Mouse (Mus musculus): Measurements from ENCODE around the gene Slc37a4. TPM values are rescaled to one million over a fixed set of nuclear protein-coding genes. Genes with fewer than 3 reads are reported as not detected.
"Not testable (repeated sequence)": the region's sequence is repeated elsewhere in the genome, so short reads cannot be mapped to it uniquely, and the experiment has no call there.

Gene Slc37a4
- polyA plus RNA-seq, 1 experiment from 2014 or later = 20.8 TPM

DNA sequence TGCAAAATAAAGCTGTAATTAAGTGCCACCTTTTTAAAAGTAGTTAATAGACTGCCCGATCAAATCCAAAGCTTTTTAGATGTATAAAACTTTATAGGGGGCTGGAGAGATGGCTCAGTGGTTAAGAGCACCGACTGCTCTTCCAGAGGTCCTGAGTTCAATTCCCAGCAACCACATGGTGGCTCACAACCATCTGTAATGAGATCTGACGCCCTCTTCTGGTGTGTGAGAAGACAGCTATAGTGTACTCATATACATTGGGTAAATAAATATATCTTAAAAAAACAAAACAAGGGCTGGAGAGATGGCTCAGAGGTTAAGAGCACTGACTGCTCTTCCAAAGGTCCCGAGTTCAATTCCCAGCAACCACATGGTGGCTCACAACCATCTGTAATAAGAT, 34.7 kb upstream of the Slc37a4 start:
- not testable (repeated sequence) for H3K9me3 ChIP-seq (ENCODE audit: control insufficient read depth, low read length); H3K4me1 ChIP-seq (ENCODE audit: control insufficient read depth, insufficient read depth, low read length); H3K27me3 ChIP-seq (ENCODE audit: control insufficient read depth, insufficient read depth, low read length); DNase-seq (ENCODE audit: low spot score, missing footprints); H3K36me3 ChIP-seq (ENCODE audit: control insufficient read depth, insufficient read depth, low read length)
- H3K4me2 ChIP-seq = peak overlapping the region; percentile 40; the same call in 1 of the 2 replicates
- WGBS = 51% methylated on average over 4 of the region's 4 CpGs
- ATAC-seq (ENCODE audit: low FRiP score) = peak; percentile 52
- peak overlapping the region; percentile 80; the same call in 1 of the 2 replicates for H3K4me3 ChIP-seq (ENCODE audit: low read depth, low read length)
- H3K9ac ChIP-seq (ENCODE audit: low read length) = peak overlapping the region; percentile 81; the same call in 1 of the 2 replicates
- peak overlapping the region; percentile 21; the same call in 1 of the 2 replicates for H3K27ac ChIP-seq (ENCODE audit: low read depth, low read length)

GRCm38 (mm10) chr9:44364480-44364879, 32.2 kb upstream of the Slc37a4 start:
- no peak overlapping the region for H3K9ac ChIP-seq (ENCODE audit: low read length)
- H3K4me2 ChIP-seq = no peak overlapping the region
- H3K36me3 ChIP-seq (ENCODE audit: control insufficient read depth, insufficient read depth, low read length) = 0 out of 2 replicates have a peak, but pooled peaks cover 1% of the 10 kb centered on the region
- H3K27ac ChIP-seq (ENCODE audit: low read depth, low read length) = no peak overlapping the region
- no peak overlapping the region for H3K4me3 ChIP-seq (ENCODE audit: low read depth, low read length)
- H3K4me1 ChIP-seq (ENCODE audit: control insufficient read depth, insufficient read depth, low read length) = peaks cover 3% of the 10 kb centered on the region; the same call in 1 of the 2 replicates
- DNase-seq (ENCODE audit: low spot score, missing footprints) = no peak
- WGBS = 60% methylated on average over 3 of the region's 3 CpGs
- ATAC-seq (ENCODE audit: low FRiP score) = no peak
- no peaks in the 10 kb centered on the region for H3K9me3 ChIP-seq (ENCODE audit: control insufficient read depth, low read length)
- H3K27me3 ChIP-seq (ENCODE audit: control insufficient read depth, insufficient read depth, low read length) = no peaks in the 10 kb centered on the region

DNA sequence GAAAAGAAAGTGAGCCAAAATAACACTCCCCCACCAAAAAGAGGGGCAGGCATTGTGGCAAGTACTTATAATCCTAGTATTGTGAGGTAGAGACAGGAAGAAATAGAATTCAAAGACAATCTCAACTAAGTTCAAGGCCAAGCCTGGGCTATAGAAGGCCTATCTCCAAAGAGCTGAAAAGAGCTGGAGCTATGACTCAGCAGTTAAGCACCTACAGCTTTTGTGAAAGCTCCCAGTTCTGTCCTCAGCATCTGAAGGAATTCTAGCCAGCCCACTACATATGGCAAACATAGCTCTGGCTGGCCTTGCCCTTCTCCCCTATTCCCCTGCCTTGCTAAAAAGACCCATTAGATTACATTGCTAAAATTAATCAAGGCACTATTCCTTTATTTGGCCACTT, 23.3 kb upstream of the Slc37a4 start:
- Histone ChIP-seq H3K4me2 (no peak overlapping the region), H3K9me3 (ENCODE audit: control insufficient read depth, low read length) (no peaks in the 10 kb centered on the region), H3K4me1 (ENCODE audit: control insufficient read depth, insufficient read depth, low read length) (peaks cover 2% of the 10 kb centered on the region), H3K27ac (ENCODE audit: low read depth, low read length) (no peak overlapping the region), H3K9ac (ENCODE audit: low read length) (no peak overlapping the region), H3K36me3 (ENCODE audit: control insufficient read depth, insufficient read depth, low read length) (no peaks in the 10 kb centered on the region), H3K27me3 (ENCODE audit: control insufficient read depth, insufficient read depth, low read length) (no peaks in the 10 kb centered on the region), H3K4me3 (ENCODE audit: low read depth, low read length) (no peak overlapping the region)
- ATAC-seq (ENCODE audit: low FRiP score) (no peak), DNase-seq (ENCODE audit: low spot score, missing footprints) (no peak)

- Histone ChIP-seq H3K27me3 (ENCODE audit: control insufficient read depth, insufficient read depth, low read length) (no peaks in the 10 kb centered on the region), H3K4me2 (no peak overlapping the region), H3K4me3 (ENCODE audit: low read depth, low read length) (no peak overlapping the region), H3K27ac (ENCODE audit: low read depth, low read length) (no peak overlapping the region), H3K9ac (ENCODE audit: low read length) (no peak overlapping the region), H3K4me1 (ENCODE audit: control insufficient read depth, insufficient read depth, low read length) (peaks cover 12% of the 10 kb centered on the region), H3K9me3 (ENCODE audit: control insufficient read depth, low read length) (no peaks in the 10 kb centered on the region), H3K36me3 (ENCODE audit: control insufficient read depth, insufficient read depth, low read length) (peaks cover 2% of the 10 kb centered on the region; the same call in 1 of the 2 replicates)
- DNase-seq (ENCODE audit: low spot score, missing footprints) (no peak), ATAC-seq (ENCODE audit: low FRiP score) (no peak)
- 90% methylated on average over 6 of the region's 6 CpGs for WGBS
Measured at GRCm38 (mm10) chr9:44376141-44376540, 20.5 kb upstream of the Slc37a4 start.

GRCm38 (mm10) chr9:44377335-44377734, 19.3 kb upstream of the Slc37a4 start:
- 86% methylated on average over 2 of the region's 2 CpGs for WGBS
- DNase-seq (ENCODE audit: low spot score, missing footprints) = not testable (repeated sequence)

GRCm38 (mm10) chr9:44378153-44378730, 18.4 kb upstream of the Slc37a4 start:
- H3K27me3 ChIP-seq (ENCODE audit: control insufficient read depth, insufficient read depth, low read length) = no peaks in the 10 kb centered on the region
- H3K4me3 ChIP-seq (ENCODE audit: low read depth, low read length) = peak overlapping the region; percentile 89
- H3K4me2 ChIP-seq = peak overlapping the region; percentile 93
- H3K36me3 ChIP-seq (ENCODE audit: control insufficient read depth, insufficient read depth, low read length) = peaks cover 12% of the 10 kb centered on the region; the same call in 1 of the 2 replicates
- H3K4me1 ChIP-seq (ENCODE audit: control insufficient read depth, insufficient read depth, low read length) = peaks cover 12% of the 10 kb centered on the region
- DNase-seq (ENCODE audit: low spot score, missing footprints) (no peak), ATAC-seq (ENCODE audit: low FRiP score) (no peak)
- WGBS = 90% methylated on average over 5 of the region's 5 CpGs
- no peaks in the 10 kb centered on the region for H3K9me3 ChIP-seq (ENCODE audit: control insufficient read depth, low read length)
- peak overlapping the region; percentile 94; the same call in 1 of the 2 replicates for H3K9ac ChIP-seq (ENCODE audit: low read length)
- no peak overlapping the region for H3K27ac ChIP-seq (ENCODE audit: low read depth, low read length)

More at GRCm38 (mm10) chr9:44377335-44377734, 19.3 kb upstream of the Slc37a4 start:
- H3K36me3 ChIP-seq (ENCODE audit: control insufficient read depth, insufficient read depth, low read length); H3K9ac ChIP-seq (ENCODE audit: low read length); ATAC-seq (ENCODE audit: low FRiP score); H3K4me2 ChIP-seq; H3K9me3 ChIP-seq (ENCODE audit: control insufficient read depth, low read length); H3K27ac ChIP-seq (ENCODE audit: low read depth, low read length); H3K4me3 ChIP-seq (ENCODE audit: low read depth, low read length); H3K27me3 ChIP-seq (ENCODE audit: control insufficient read depth, insufficient read depth, low read length): not testable (repeated sequence)
- H3K4me1 ChIP-seq (ENCODE audit: control insufficient read depth, insufficient read depth, low read length) = peaks cover 12% of the 10 kb centered on the region

- DNase-seq (ENCODE audit: low spot score, missing footprints) (peak; percentile 100), ATAC-seq (ENCODE audit: low FRiP score) (peak; percentile 99)
- no peaks in the 10 kb centered on the region for H3K27me3 ChIP-seq (ENCODE audit: control insufficient read depth, insufficient read depth, low read length)
- H3K4me2 ChIP-seq = peak within 1 kb of the TSS; percentile 93
- peaks cover 12% of the 10 kb centered on the region; the same call in 1 of the 2 replicates for H3K36me3 ChIP-seq (ENCODE audit: control insufficient read depth, insufficient read depth, low read length)
- no peaks in the 10 kb centered on the region for H3K9me3 ChIP-seq (ENCODE audit: control insufficient read depth, low read length)
- H3K4me1 ChIP-seq (ENCODE audit: control insufficient read depth, insufficient read depth, low read length) = peaks cover 12% of the 10 kb centered on the region
- WGBS = under 1% methylated on average over 82 of the region's 83 CpGs
- peak within 1 kb of the TSS; percentile 94 for H3K9ac ChIP-seq (ENCODE audit: low read length)
- peak within 1 kb of the TSS; percentile 89 for H3K4me3 ChIP-seq (ENCODE audit: low read depth, low read length)
- H3K27ac ChIP-seq (ENCODE audit: low read depth, low read length) = peak within 1 kb of the TSS; percentile 63
Measured at GRCm38 (mm10) chr9:44379054-44379834, 17.4 kb upstream of the Slc37a4 start, which contains the start of gene Hyou1. Gene Hyou1, plus strand, starts transcription at chr9:44379490.

- Histone ChIP-seq H3K27me3 (ENCODE audit: control insufficient read depth, insufficient read depth, low read length) (no peaks in the 10 kb centered on the region), H3K4me1 (ENCODE audit: control insufficient read depth, insufficient read depth, low read length) (peaks cover 12% of the 10 kb centered on the region), H3K27ac (ENCODE audit: low read depth, low read length) (peak overlapping the region; percentile 63; the same call in 1 of the 2 replicates), H3K4me2 (peak overlapping the region; percentile 93), H3K9ac (ENCODE audit: low read length) (peak overlapping the region; percentile 94), H3K9me3 (ENCODE audit: control insufficient read depth, low read length) (no peaks in the 10 kb centered on the region), H3K4me3 (ENCODE audit: low read depth, low read length) (peak overlapping the region; percentile 89), H3K36me3 (ENCODE audit: control insufficient read depth, insufficient read depth, low read length) (peaks cover 13% of the 10 kb centered on the region; the same call in 1 of the 2 replicates)
- 18% methylated on average over 15 of the region's 15 CpGs for WGBS
- peak; percentile 43; the same call in 1 of the 2 replicates for ATAC-seq (ENCODE audit: low FRiP score)
- DNase-seq (ENCODE audit: low spot score, missing footprints) = no peak
Measured at GRCm38 (mm10) chr9:44379862-44380261, 16.8 kb upstream of the Slc37a4 start.

DNA sequence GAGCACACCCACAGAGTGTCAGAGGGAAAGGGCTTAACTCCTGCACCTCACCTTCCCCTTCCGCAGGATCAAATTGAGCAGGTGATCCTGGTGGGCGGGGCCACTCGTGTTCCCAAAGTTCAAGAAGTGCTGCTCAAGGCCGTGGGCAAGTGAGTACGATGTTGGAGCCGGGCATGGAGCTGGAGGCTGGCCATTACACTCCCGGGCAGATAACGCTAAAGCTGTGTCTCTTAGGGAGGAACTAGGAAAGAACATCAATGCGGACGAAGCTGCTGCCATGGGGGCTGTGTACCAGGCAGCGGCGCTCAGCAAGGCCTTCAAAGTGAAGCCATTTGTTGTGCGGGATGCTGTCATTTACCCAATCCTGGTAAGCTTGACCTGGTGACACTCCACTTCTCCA, 12.1 kb upstream of the Slc37a4 start:
- 93% methylated on average over 13 of the region's 13 CpGs for WGBS

More for the DNA sequence above, 12.1 kb upstream of the Slc37a4 start:
- H3K4me3 ChIP-seq (ENCODE audit: low read depth, low read length) = no peak overlapping the region
- peaks cover 39% of the 10 kb centered on the region for H3K36me3 ChIP-seq (ENCODE audit: control insufficient read depth, insufficient read depth, low read length)
- H3K27me3 ChIP-seq (ENCODE audit: control insufficient read depth, insufficient read depth, low read length) = no peaks in the 10 kb centered on the region
- no peaks in the 10 kb centered on the region for H3K9me3 ChIP-seq (ENCODE audit: control insufficient read depth, low read length)
- H3K9ac ChIP-seq (ENCODE audit: low read length) = no peak overlapping the region
- H3K27ac ChIP-seq (ENCODE audit: low read depth, low read length) = no peak overlapping the region
- ATAC-seq (ENCODE audit: low FRiP score) (no peak), DNase-seq (ENCODE audit: low spot score, missing footprints) (no peak)
- peaks cover 9% of the 10 kb centered on the region for H3K4me1 ChIP-seq (ENCODE audit: control insufficient read depth, insufficient read depth, low read length)
- no peak overlapping the region for H3K4me2 ChIP-seq

All from midbrain, embryonic 11.5 days (tissue).